Mouse (Mus musculus) stomach, postnatal 0 days (tissue): ENCODE results near the gene Reps2.

ENCODE experiments used
- CTCF ChIP-seq: IDR thresholded peaks from 2 replicates; pipeline ENCODE4 v1.5.1; 2016; ENCODE audit warnings: antibody characterized with exemption, low read depth, mild to moderate bottlenecking, moderate library complexity
- EP300 ChIP-seq: optimal IDR thresholded peaks from 2 replicates; pipeline ENCODE3; 2016; ENCODE audit warnings: antibody characterized with exemption

- TF ChIP-seq CTCF (no peak), EP300 (no peak)
These were observed 100.7 kb downstream of the Reps2 start for GRCm38 (mm10) chrX:162542576-162543227.
